Mouse (Mus musculus): ENCODE data around the gene Mettl15. TPM values are rescaled to one million over a fixed set of nuclear protein-coding genes. Genes with fewer than 3 reads are reported as not detected.
"Not testable (repeated sequence)": the region's sequence is repeated elsewhere in the genome, so short reads cannot be mapped to it uniquely, and the experiment has no call there.

Mettl15 gene
- polyA plus RNA-seq, 1 experiment from 2014 or later, result 12.3 TPM

- WGBS, result 88% methylated on average over 1 of the region's 1 CpGs
- Histone ChIP-seq H3K4me3 (no peak overlapping the region), H3K4me2 (no peak overlapping the region)
Observed at GRCm38 (mm10) chr2:109273098-109273497, 7.5 kb downstream of the Mettl15 start.

GRCm38 (mm10) chr2:109262779-109263178 lies 17.8 kb downstream of the Mettl15 start:
- ATAC-seq (ENCODE audit: insufficient number of reproducible peaks, low FRiP score), result no peak
- H3K4me2 ChIP-seq, result no peak overlapping the region
- H3K27me3 ChIP-seq (replicated peaks), result no peaks in the 10 kb centered on the region
- no peak overlapping the region for H3K9ac ChIP-seq
- no peak overlapping the region for H3K27ac ChIP-seq (ENCODE audit: poor library complexity, severe bottlenecking)
- no peaks in the 10 kb centered on the region for H3K4me1 ChIP-seq (replicated peaks)
- no peaks in the 10 kb centered on the region for H3K9me3 ChIP-seq (replicated peaks)
- H3K36me3 ChIP-seq, result no peaks in the 10 kb centered on the region
- H3K4me3 ChIP-seq, result no peak overlapping the region
- 83% methylated on average over 1 of the region's 1 CpGs for WGBS

More at GRCm38 (mm10) chr2:109273098-109273497, 7.5 kb downstream of the Mettl15 start:
- Histone ChIP-seq H3K9me3 (replicated peaks) (no peaks in the 10 kb centered on the region), H3K27ac (ENCODE audit: poor library complexity, severe bottlenecking) (no peak overlapping the region), H3K9ac (no peak overlapping the region), H3K27me3 (replicated peaks) (no peaks in the 10 kb centered on the region), H3K4me1 (replicated peaks) (no peaks in the 10 kb centered on the region), H3K36me3 (no peaks in the 10 kb centered on the region)
- no peak for ATAC-seq (ENCODE audit: insufficient number of reproducible peaks, low FRiP score)

GRCm38 (mm10) chr2:109241947-109242346 lies 38.6 kb downstream of the Mettl15 start:
- Histone ChIP-seq H3K4me1 (replicated peaks) (no peaks in the 10 kb centered on the region), H3K4me2 (no peak overlapping the region), H3K36me3 (no peaks in the 10 kb centered on the region), H3K27ac (ENCODE audit: poor library complexity, severe bottlenecking) (no peak overlapping the region), H3K4me3 (no peak overlapping the region), H3K27me3 (replicated peaks) (no peaks in the 10 kb centered on the region), H3K9me3 (replicated peaks) (no peaks in the 10 kb centered on the region), H3K9ac (no peak overlapping the region)
- WGBS, result 46% methylated on average over 3 of the region's 3 CpGs
- no peak for ATAC-seq (ENCODE audit: insufficient number of reproducible peaks, low FRiP score)

GRCm38 (mm10) chr2:109235741-109236140 lies 44.8 kb downstream of the Mettl15 start:
- no peaks in the 10 kb centered on the region for H3K4me1 ChIP-seq (replicated peaks)
- H3K4me2 ChIP-seq, result no peak overlapping the region
- no peak overlapping the region for H3K4me3 ChIP-seq
- no peak overlapping the region for H3K27ac ChIP-seq (ENCODE audit: poor library complexity, severe bottlenecking)
- no peak for ATAC-seq (ENCODE audit: insufficient number of reproducible peaks, low FRiP score)
- no peak overlapping the region for H3K9ac ChIP-seq
- H3K9me3 ChIP-seq (replicated peaks), result no peaks in the 10 kb centered on the region
- WGBS, result 74% methylated on average over 1 of the region's 1 CpGs
- H3K27me3 ChIP-seq (replicated peaks), result no peaks in the 10 kb centered on the region
- no peaks in the 10 kb centered on the region for H3K36me3 ChIP-seq

- Histone ChIP-seq H3K27me3 (replicated peaks) (no peaks in the 10 kb centered on the region), H3K27ac (ENCODE audit: poor library complexity, severe bottlenecking) (no peak overlapping the region), H3K9me3 (replicated peaks) (no peaks in the 10 kb centered on the region), H3K9ac (no peak overlapping the region), H3K36me3 (no peaks in the 10 kb centered on the region), H3K4me1 (replicated peaks) (no peaks in the 10 kb centered on the region), H3K4me3 (no peak overlapping the region), H3K4me2 (no peak overlapping the region)
- 72% methylated on average over 4 of the region's 4 CpGs for WGBS
- no peak for ATAC-seq (ENCODE audit: insufficient number of reproducible peaks, low FRiP score)
Observed at GRCm38 (mm10) chr2:109233876-109234275, 46.7 kb downstream of the Mettl15 start.

GRCm38 (mm10) chr2:109230443-109230842 lies 50.1 kb downstream of the Mettl15 start:
- Histone ChIP-seq H3K27me3 (replicated peaks) (no peaks in the 10 kb centered on the region), H3K4me1 (replicated peaks) (no peaks in the 10 kb centered on the region), H3K4me2 (no peak overlapping the region), H3K9me3 (replicated peaks) (no peaks in the 10 kb centered on the region), H3K36me3 (no peaks in the 10 kb centered on the region), H3K27ac (ENCODE audit: poor library complexity, severe bottlenecking) (no peak overlapping the region), H3K4me3 (no peak overlapping the region), H3K9ac (no peak overlapping the region)
- no peak for ATAC-seq (ENCODE audit: insufficient number of reproducible peaks, low FRiP score)

GRCm38 (mm10) chr2:109227196-109227595 lies 53.4 kb downstream of the Mettl15 start:
- H3K9ac ChIP-seq, result no peak overlapping the region
- no peaks in the 10 kb centered on the region for H3K9me3 ChIP-seq (replicated peaks)
- no peak overlapping the region for H3K4me3 ChIP-seq
- no peak overlapping the region for H3K27ac ChIP-seq (ENCODE audit: poor library complexity, severe bottlenecking)
- no peaks in the 10 kb centered on the region for H3K36me3 ChIP-seq
- H3K4me2 ChIP-seq, result no peak overlapping the region
- no peaks in the 10 kb centered on the region for H3K4me1 ChIP-seq (replicated peaks)
- H3K27me3 ChIP-seq (replicated peaks), result no peaks in the 10 kb centered on the region
- 72% methylated on average over 3 of the region's 3 CpGs for WGBS
- ATAC-seq (ENCODE audit: insufficient number of reproducible peaks, low FRiP score), result no peak

GRCm38 (mm10) chr2:109221470-109221869 lies 59.1 kb downstream of the Mettl15 start:
- WGBS, result 82% methylated on average over 2 of the region's 2 CpGs
- ATAC-seq (ENCODE audit: insufficient number of reproducible peaks, low FRiP score), result no peak

GRCm38 (mm10) chr2:109216678-109217077 lies 63.9 kb downstream of the Mettl15 start:
- not testable (repeated sequence) for H3K4me3 ChIP-seq; H3K4me2 ChIP-seq; H3K9ac ChIP-seq; H3K4me1 ChIP-seq (replicated peaks); ATAC-seq (ENCODE audit: insufficient number of reproducible peaks, low FRiP score); H3K9me3 ChIP-seq (replicated peaks); H3K36me3 ChIP-seq; H3K27ac ChIP-seq (ENCODE audit: poor library complexity, severe bottlenecking); H3K27me3 ChIP-seq (replicated peaks)
- WGBS, result 90% methylated on average over 2 of the region's 2 CpGs

More at GRCm38 (mm10) chr2:109221470-109221869, 59.1 kb downstream of the Mettl15 start:
- H3K9me3 ChIP-seq (replicated peaks), result no peaks in the 10 kb centered on the region
- no peak overlapping the region for H3K9ac ChIP-seq
- H3K4me1 ChIP-seq (replicated peaks), result no peaks in the 10 kb centered on the region
- no peak overlapping the region for H3K4me2 ChIP-seq
- no peak overlapping the region for H3K27ac ChIP-seq (ENCODE audit: poor library complexity, severe bottlenecking)
- H3K27me3 ChIP-seq (replicated peaks), result no peaks in the 10 kb centered on the region
- H3K4me3 ChIP-seq, result no peak overlapping the region
- no peaks in the 10 kb centered on the region for H3K36me3 ChIP-seq

- not testable (repeated sequence) for H3K4me3 ChIP-seq; H3K36me3 ChIP-seq; H3K4me2 ChIP-seq; H3K9me3 ChIP-seq (replicated peaks); H3K27me3 ChIP-seq (replicated peaks); H3K9ac ChIP-seq; ATAC-seq (ENCODE audit: insufficient number of reproducible peaks, low FRiP score); H3K4me1 ChIP-seq (replicated peaks); H3K27ac ChIP-seq (ENCODE audit: poor library complexity, severe bottlenecking)
- 88% methylated on average over 1 of the region's 1 CpGs for WGBS
Observed at GRCm38 (mm10) chr2:109210641-109211040, 69.9 kb downstream of the Mettl15 start.

GRCm38 (mm10) chr2:109208032-109208431 lies 72.5 kb downstream of the Mettl15 start:
- Histone ChIP-seq H3K4me3 (no peak overlapping the region), H3K36me3 (no peaks in the 10 kb centered on the region), H3K4me1 (replicated peaks) (no peaks in the 10 kb centered on the region), H3K9ac (no peak overlapping the region), H3K27ac (ENCODE audit: poor library complexity, severe bottlenecking) (no peak overlapping the region), H3K4me2 (no peak overlapping the region), H3K27me3 (replicated peaks) (no peaks in the 10 kb centered on the region), H3K9me3 (replicated peaks) (no peaks in the 10 kb centered on the region)
- 79% methylated on average over 2 of the region's 2 CpGs for WGBS
- no peak for ATAC-seq (ENCODE audit: insufficient number of reproducible peaks, low FRiP score)

GRCm38 (mm10) chr2:109182993-109183392 lies 97.6 kb downstream of the Mettl15 start:
- H3K36me3 ChIP-seq, result no peaks in the 10 kb centered on the region
- no peaks in the 10 kb centered on the region for H3K4me1 ChIP-seq (replicated peaks)
- no peak for ATAC-seq (ENCODE audit: insufficient number of reproducible peaks, low FRiP score)
- no peak overlapping the region for H3K9ac ChIP-seq
- no peaks in the 10 kb centered on the region for H3K9me3 ChIP-seq (replicated peaks)
- H3K27me3 ChIP-seq (replicated peaks), result no peaks in the 10 kb centered on the region
- WGBS, result 65% methylated on average over 3 of the region's 3 CpGs
- no peak overlapping the region for H3K27ac ChIP-seq (ENCODE audit: poor library complexity, severe bottlenecking)
- H3K4me3 ChIP-seq, result no peak overlapping the region
- no peak overlapping the region for H3K4me2 ChIP-seq
